Mouse (Mus musculus) liver, embryonic 14.5 days (tissue): ENCODE measurements around the gene Rabepk.

Source experiments
- CTCF ChIP-seq: IDR thresholded peaks from 2 replicates; pipeline ENCODE4 v1.5.1; 2016; ENCODE audit warnings: antibody characterized with exemption, low read depth, control low read depth
- EP300 ChIP-seq: IDR thresholded peaks from 2 replicates; pipeline ENCODE4 v1.6.1; 2016; ENCODE audit warnings: antibody characterized with exemption, low read depth

- no peak for TF ChIP-seq CTCF
- no peak for TF ChIP-seq EP300
Observed at GRCm38 (mm10) chr2:34803746-34804145, 4.0 kb upstream of the Rabepk start.
